Mouse (Mus musculus) kidney, adult 8-10 months (tissue): Measurements from ENCODE around the gene Lifr.

ENCODE experiments used
- DNase-seq, 2 experiments: peaks; one replicate each; pipeline ENCODE4 v3.0.0; 2022

The Lifr gene

GRCm38 (mm10) chr15:7207292-7207691 is 116.9 kb downstream of the Lifr start:
- DNase-seq = no peak

GRCm38 (mm10) chr15:7208180-7208579 is 117.8 kb downstream of the Lifr start:
- DNase-seq = no peak

- no peak for DNase-seq
Observed at GRCm38 (mm10) chr15:7213683-7214082, 123.3 kb downstream of the Lifr start.

- DNase-seq = no peak
Observed at GRCm38 (mm10) chr15:7215845-7216244, 125.4 kb downstream of the Lifr start.

- no peak for DNase-seq
Observed at GRCm38 (mm10) chr15:7216581-7217272, 126.3 kb downstream of the Lifr start.

GRCm38 (mm10) chr15:7217273-7217598 is 126.8 kb downstream of the Lifr start:
- no peak for DNase-seq

- no peak for DNase-seq
Observed at GRCm38 (mm10) chr15:7222809-7223208, 132.4 kb downstream of the Lifr start.

GRCm38 (mm10) chr15:7224151-7224775 is 133.8 kb downstream of the Lifr start:
- no peak for DNase-seq

GRCm38 (mm10) chr15:7226225-7226624 is 135.8 kb downstream of the Lifr start:
- DNase-seq = peak; percentile 67 to 75

GRCm38 (mm10) chr15:7233393-7234090 is 143.1 kb downstream of the Lifr start:
- no peak for DNase-seq

GRCm38 (mm10) chr15:7239904-7240303 is 149.5 kb downstream of the Lifr start:
- no peak for DNase-seq

- no peak for DNase-seq
Observed at GRCm38 (mm10) chr15:7240950-7241349, 150.5 kb downstream of the Lifr start.

- DNase-seq = no peak
Observed at GRCm38 (mm10) chr15:7242161-7242850, 151.9 kb downstream of the Lifr start.
